Mouse (Mus musculus) midbrain, embryonic 13.5 days (tissue): Measurements from ENCODE around the gene Nanos2. TPM values are rescaled to one million over a fixed set of nuclear protein-coding genes. Genes with fewer than 3 reads are reported as not detected.
A peak's percentile ranks its signal among the peaks of the same experiment; 100 is the strongest.

Experiments
- ATAC-seq: fragments of 200-750 bp; cut with Nextera tagmentation; 2 replicates; pipeline ENCODE4 v1.8.0; 2017; ENCODE audit warnings: mild to moderate bottlenecking, moderate TSS enrichment, moderate library complexity
- H3K27ac ChIP-seq: fragments of 300-500 bp; sonication (generic); 2 replicates; pipeline ENCODE4 v1.5.1; 2015; ENCODE audit warnings: inconsistent platforms, mild to moderate bottlenecking, moderate library complexity
- H3K27me3 ChIP-seq: fragments of 300-500 bp; sonication (generic); 2 replicates; pipeline ENCODE4 v1.6.1; 2015; ENCODE audit warnings: mild to moderate bottlenecking, inconsistent platforms
- H3K36me3 ChIP-seq: fragments of 300-500 bp; sonication (generic); 2 replicates; pipeline ENCODE4 v1.6.1; 2015; ENCODE audit warnings: mild to moderate bottlenecking, inconsistent platforms
- H3K4me1 ChIP-seq: fragments of 300-500 bp; sonication (generic); replicated peaks from 2 replicates; pipeline ENCODE4 v1.6.1; 2015; ENCODE audit warnings: inconsistent platforms
- H3K4me2 ChIP-seq: fragments of 300-500 bp; sonication (generic); replicated peaks from 2 replicates; pipeline ENCODE4 v1.6.1; 2015; ENCODE audit warnings: moderate library complexity, mild to moderate bottlenecking, inconsistent platforms
- H3K4me3 ChIP-seq: fragments of 300-500 bp; sonication (generic); replicated peaks from 2 replicates; pipeline ENCODE4 v1.5.1; 2015; ENCODE audit warnings: mild to moderate bottlenecking, inconsistent platforms
- H3K9ac ChIP-seq: fragments of 300-500 bp; sonication (generic); replicated peaks from 2 replicates; pipeline ENCODE4 v1.6.1; 2015; ENCODE audit warnings: mild to moderate bottlenecking, inconsistent platforms
- H3K9me3 ChIP-seq: fragments of 300-500 bp; sonication (generic); 2 replicates; pipeline ENCODE4 v1.6.1; 2016; ENCODE audit warnings: mild to moderate bottlenecking, inconsistent platforms
- WGBS: fragments of 180-500 bp; shearing (Covaris S2); methylation state at CpG from one replicate; pipeline ENCODE4 v1.1.7; 2015; 5-methylcytosine and 5-hydroxymethylcytosine counted together
- polyA plus RNA-seq: library from polyadenylated mRNA; unstranded; fragments of >200 nt; fragmentation: Nextera tagmentation; extraction: Ambion mirVana; gene quantifications from 2 replicates; pipeline ENCODE4 v1.2.1, GENCODE M21; 2015

Nanos2 gene
- polyA plus RNA-seq, 1 experiment from 2014 or later: 0.58 TPM

GRCm38 (mm10) chr7:18962795-18963194, 24.4 kb upstream of the Nanos2 start:
- H3K4me1 ChIP-seq: peaks cover 77% of the 10 kb centered on the region
- peak overlapping the region; percentile 34 for H3K4me3 ChIP-seq
- no peaks in the 10 kb centered on the region for H3K27me3 ChIP-seq
- ATAC-seq: peak; percentile 16; the same call in 1 of the 2 replicates
- peak overlapping the region; percentile 63 for H3K4me2 ChIP-seq
- WGBS: 1% methylated on average over 20 of the region's 20 CpGs
- no peaks in the 10 kb centered on the region for H3K9me3 ChIP-seq
- peaks cover 20% of the 10 kb centered on the region for H3K36me3 ChIP-seq
- H3K9ac ChIP-seq: peak overlapping the region; percentile 56
- peak overlapping the region; percentile 60 for H3K27ac ChIP-seq

GRCm38 (mm10) chr7:18963294-18963843, 23.8 kb upstream of the Nanos2 start:
- peaks cover 73% of the 10 kb centered on the region for H3K4me1 ChIP-seq
- H3K9me3 ChIP-seq: no peaks in the 10 kb centered on the region
- H3K27ac ChIP-seq: no peak overlapping the region
- H3K4me3 ChIP-seq: peak overlapping the region; percentile 34
- H3K9ac ChIP-seq: peak overlapping the region; percentile 37; the same call in 1 of the 2 replicates
- no peaks in the 10 kb centered on the region for H3K27me3 ChIP-seq
- 3% methylated on average over 19 of the region's 19 CpGs for WGBS
- no peak for ATAC-seq
- H3K36me3 ChIP-seq: peaks cover 15% of the 10 kb centered on the region
- H3K4me2 ChIP-seq: peak overlapping the region; percentile 63

GRCm38 (mm10) chr7:18965312-18965711, 21.9 kb upstream of the Nanos2 start:
- no peak for ATAC-seq
- 80% methylated on average over 5 of the region's 5 CpGs for WGBS
- peaks cover 6% of the 10 kb centered on the region; the same call in 1 of the 2 replicates for H3K36me3 ChIP-seq

GRCm38 (mm10) chr7:18967603-18968002, 19.6 kb upstream of the Nanos2 start:
- Histone ChIP-seq H3K4me1 (peaks cover 33% of the 10 kb centered on the region), H3K9me3 (0 out of 2 replicates have a peak, but pooled peaks cover 4% of the 10 kb centered on the region), H3K36me3 (0 out of 2 replicates have a peak, but pooled peaks cover 3% of the 10 kb centered on the region), H3K4me2 (no peak overlapping the region), H3K4me3 (no peak overlapping the region), H3K27ac (no peak overlapping the region), H3K9ac (no peak overlapping the region), H3K27me3 (no peaks in the 10 kb centered on the region)
- ATAC-seq: peak; percentile 60
- WGBS: 15% methylated on average over 8 of the region's 8 CpGs

More at GRCm38 (mm10) chr7:18965312-18965711, 21.9 kb upstream of the Nanos2 start:
- no peak overlapping the region for H3K4me2 ChIP-seq
- H3K4me3 ChIP-seq: no peak overlapping the region
- 0 out of 2 replicates have a peak overlapping the region, but pooled peaks have one; percentile 3 for H3K27ac ChIP-seq
- H3K9me3 ChIP-seq: no peaks in the 10 kb centered on the region
- peaks cover 56% of the 10 kb centered on the region for H3K4me1 ChIP-seq
- H3K27me3 ChIP-seq: no peaks in the 10 kb centered on the region
- no peak overlapping the region for H3K9ac ChIP-seq

- no peak overlapping the region for H3K27ac ChIP-seq
- 94% methylated on average over 3 of the region's 3 CpGs for WGBS
- H3K9ac ChIP-seq: no peak overlapping the region
- H3K27me3 ChIP-seq: no peaks in the 10 kb centered on the region
- no peak overlapping the region for H3K4me2 ChIP-seq
- H3K4me1 ChIP-seq: peaks cover 5% of the 10 kb centered on the region; the same call in 1 of the 2 replicates
- 0 out of 2 replicates have a peak, but pooled peaks cover 4% of the 10 kb centered on the region for H3K9me3 ChIP-seq
- ATAC-seq: no peak
- H3K36me3 ChIP-seq: 0 out of 2 replicates have a peak, but pooled peaks cover 2% of the 10 kb centered on the region
- no peak overlapping the region for H3K4me3 ChIP-seq
Observed at GRCm38 (mm10) chr7:18970956-18971355, 16.2 kb upstream of the Nanos2 start.

- Histone ChIP-seq H3K4me2 (no peak overlapping the region), H3K27ac (no peak overlapping the region), H3K27me3 (no peaks in the 10 kb centered on the region), H3K9me3 (no peaks in the 10 kb centered on the region), H3K9ac (no peak overlapping the region), H3K4me3 (no peak overlapping the region), H3K4me1 (no peaks in the 10 kb centered on the region), H3K36me3 (no peaks in the 10 kb centered on the region)
- 95% methylated on average over 9 of the region's 9 CpGs for WGBS
- no peak for ATAC-seq
Observed at GRCm38 (mm10) chr7:18978381-18978780, 8.8 kb upstream of the Nanos2 start.

GRCm38 (mm10) chr7:18986503-18986902, 697 bp upstream of the Nanos2 start:
- no peak overlapping the region for H3K27ac ChIP-seq
- H3K36me3 ChIP-seq: no peaks in the 10 kb centered on the region
- H3K9ac ChIP-seq: no peak overlapping the region
- 72% methylated on average over 2 of the region's 2 CpGs for WGBS
- peaks cover 9% of the 10 kb centered on the region for H3K4me1 ChIP-seq
- no peak overlapping the region for H3K4me3 ChIP-seq
- H3K9me3 ChIP-seq: no peaks in the 10 kb centered on the region
- H3K4me2 ChIP-seq: no peak overlapping the region
- ATAC-seq: no peak
- H3K27me3 ChIP-seq: no peaks in the 10 kb centered on the region

- ATAC-seq: no peak
- H3K27ac ChIP-seq: no peak overlapping the region
- no peaks in the 10 kb centered on the region for H3K36me3 ChIP-seq
- H3K9ac ChIP-seq: no peak overlapping the region
- no peak overlapping the region for H3K4me2 ChIP-seq
- 75% methylated on average over 13 of the region's 13 CpGs for WGBS
- peaks cover 22% of the 10 kb centered on the region for H3K4me1 ChIP-seq
- H3K4me3 ChIP-seq: no peak overlapping the region
- H3K27me3 ChIP-seq: peaks cover 10% of the 10 kb centered on the region
- no peaks in the 10 kb centered on the region for H3K9me3 ChIP-seq
Observed at GRCm38 (mm10) chr7:18987747-18988146, 547 bp downstream of the Nanos2 start.

GRCm38 (mm10) chr7:18988780-18989179, 1.6 kb downstream of the Nanos2 start:
- Histone ChIP-seq H3K4me2 (no peak overlapping the region), H3K9ac (no peak overlapping the region), H3K4me3 (no peak overlapping the region), H3K36me3 (no peaks in the 10 kb centered on the region; the same call in 1 of the 2 replicates), H3K4me1 (peaks cover 32% of the 10 kb centered on the region), H3K27me3 (peaks cover 20% of the 10 kb centered on the region), H3K27ac (no peak overlapping the region), H3K9me3 (no peaks in the 10 kb centered on the region)
- 75% methylated on average over 6 of the region's 6 CpGs for WGBS
- ATAC-seq: no peak

GRCm38 (mm10) chr7:18989995-18990394, 2.8 kb downstream of the Nanos2 start:
- Histone ChIP-seq H3K36me3 (no peaks in the 10 kb centered on the region; the same call in 1 of the 2 replicates), H3K9me3 (no peaks in the 10 kb centered on the region), H3K4me3 (peak overlapping the region; percentile 61), H3K4me1 (peaks cover 42% of the 10 kb centered on the region), H3K27ac (peak overlapping the region; percentile 92), H3K9ac (peak overlapping the region; percentile 56), H3K27me3 (peaks cover 21% of the 10 kb centered on the region), H3K4me2 (peak overlapping the region; percentile 82)
- WGBS: 4% methylated on average over 5 of the region's 5 CpGs
- ATAC-seq: no peak; the same call in 1 of the 2 replicates

GRCm38 (mm10) chr7:18990601-18991295, 3.5 kb downstream of the Nanos2 start, which contains the start of gene Mypop:
TSS of gene Mypop (plus strand) at chr7:18991245.
- peaks cover 48% of the 10 kb centered on the region for H3K4me1 ChIP-seq
- ATAC-seq: peak; percentile 94
- H3K4me3 ChIP-seq: peak within 1 kb of the TSS; percentile 61
- H3K9me3 ChIP-seq: no peaks in the 10 kb centered on the region
- peaks cover 21% of the 10 kb centered on the region for H3K27me3 ChIP-seq
- peak within 1 kb of the TSS; percentile 79 for H3K9ac ChIP-seq
- WGBS: under 1% methylated on average over 36 of the region's 37 CpGs
- peak within 1 kb of the TSS; percentile 92 for H3K27ac ChIP-seq
- H3K36me3 ChIP-seq: no peaks in the 10 kb centered on the region; the same call in 1 of the 2 replicates
- H3K4me2 ChIP-seq: peak within 1 kb of the TSS; percentile 82

GRCm38 (mm10) chr7:18991660-18992293, 4.6 kb downstream of the Nanos2 start:
- Histone ChIP-seq H3K9ac (peak overlapping the region; percentile 79), H3K9me3 (no peaks in the 10 kb centered on the region), H3K4me2 (peak overlapping the region; percentile 82), H3K27ac (peak overlapping the region; percentile 44), H3K4me1 (peaks cover 48% of the 10 kb centered on the region), H3K27me3 (peaks cover 21% of the 10 kb centered on the region), H3K36me3 (peaks cover 9% of the 10 kb centered on the region), H3K4me3 (peak overlapping the region; percentile 61)
- ATAC-seq: peak; percentile 29; the same call in 1 of the 2 replicates
- WGBS: under 1% methylated on average over 59 of the region's 59 CpGs
